Mouse (Mus musculus) neural tube, embryonic 11.5 days (tissue): ENCODE measurements around the gene Mroh8. TPM values are rescaled to one million over a fixed set of nuclear protein-coding genes. Genes with fewer than 3 reads are reported as not detected.
A peak's percentile ranks its signal among the peaks of the same experiment; 100 is the strongest.

Experiments
- ATAC-seq: fragments of 200-750 bp; cut with Nextera tagmentation; 2 replicates; pipeline ENCODE4 v1.8.0; 2017; ENCODE audit warnings: moderate number of reproducible peaks, mild to moderate bottlenecking, moderate TSS enrichment, moderate library complexity; ENCODE audit not compliant: insufficient read depth, low FRiP score, low TSS enrichment
- DNase-seq: peaks from one replicate; pipeline ENCODE4 v3.0.0-alpha.2; 2015; ENCODE audit warnings: low spot score
- H3K27ac ChIP-seq: fragments of 300-500 bp; sonication (generic); 2 replicates; pipeline ENCODE4 v1.5.1; 2014; ENCODE audit warnings: low read depth, mild to moderate bottlenecking, low read length
- H3K27me3 ChIP-seq: fragments of 300-500 bp; sonication (generic); 2 replicates; pipeline ENCODE4 v1.6.1; 2014; ENCODE audit warnings: mild to moderate bottlenecking, low read length, mixed read lengths; ENCODE audit not compliant: control insufficient read depth, insufficient read depth
- H3K36me3 ChIP-seq: fragments of 300-500 bp; sonication (generic); 2 replicates; pipeline ENCODE4 v1.6.1; 2014; ENCODE audit warnings: mild to moderate bottlenecking, low read length, moderate library complexity, mixed read lengths; ENCODE audit not compliant: control insufficient read depth, insufficient read depth
- H3K4me1 ChIP-seq: fragments of 300-500 bp; sonication (generic); 2 replicates; pipeline ENCODE4 v1.6.1; 2014; ENCODE audit warnings: low read length, mixed read lengths; ENCODE audit not compliant: control insufficient read depth, insufficient read depth
- H3K4me2 ChIP-seq: fragments of 300-500 bp; sonication (generic); 2 replicates; pipeline ENCODE4 v1.6.1; 2014; ENCODE audit warnings: low read depth, mild to moderate bottlenecking, moderate library complexity
- H3K4me3 ChIP-seq: fragments of 300-500 bp; sonication (generic); 2 replicates; pipeline ENCODE4 v1.5.1; 2014; ENCODE audit warnings: low read depth, low read length
- H3K9ac ChIP-seq: fragments of 300-500 bp; sonication (generic); 2 replicates; pipeline ENCODE4 v1.6.1; 2014; ENCODE audit warnings: mild to moderate bottlenecking, low read length
- H3K9me3 ChIP-seq: fragments of 300-500 bp; sonication (generic); 2 replicates; pipeline ENCODE4 v1.6.1; 2016; ENCODE audit warnings: low read length; ENCODE audit not compliant: control insufficient read depth
- WGBS: fragments of 180-500 bp; shearing (Covaris S2); extraction: QIAGEN DNeasy Blood & Tissue Kit; methylation state at CpG from one replicate; pipeline ENCODE4 v1.1.7; 2014; 5-methylcytosine and 5-hydroxymethylcytosine counted together
- polyA plus RNA-seq: library from polyadenylated mRNA; unstranded; fragments of >200 nt; fragmentation: Nextera tagmentation; extraction: Ambion mirVana; gene quantifications from 2 replicates; pipeline ENCODE4 v1.2.1, GENCODE M21; 2014

The Mroh8 gene
- polyA plus RNA-seq: 0.73 and 0.95 TPM in 2 replicates

DNA sequence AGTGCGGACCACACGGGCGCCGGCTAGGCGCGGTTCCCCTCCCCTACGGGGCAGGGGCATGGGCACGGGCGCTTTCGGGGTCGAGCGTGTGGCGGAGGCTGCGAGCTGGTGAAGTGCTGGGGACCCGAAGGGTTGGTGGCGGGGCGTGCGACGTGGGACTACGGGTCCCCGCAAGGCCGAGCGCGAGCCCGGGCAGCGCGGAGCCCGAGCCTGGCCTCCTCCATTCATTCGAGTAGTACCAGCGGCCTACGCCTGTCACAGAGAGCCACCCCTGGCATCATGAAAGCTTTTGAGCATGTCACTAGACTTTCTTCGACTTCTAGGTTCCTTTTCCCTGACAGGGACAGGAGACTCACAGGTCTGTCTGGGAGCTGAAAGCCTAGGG lies at the start of gene Mroh8:
Mroh8 (minus strand) TSS at position 134 of the 385 bp plus-strand sequence.
- DNase-seq: peak; percentile 78
- ATAC-seq: peak; percentile 77
- WGBS: 0% methylated on average over 27 of the region's 32 CpGs

DNA sequence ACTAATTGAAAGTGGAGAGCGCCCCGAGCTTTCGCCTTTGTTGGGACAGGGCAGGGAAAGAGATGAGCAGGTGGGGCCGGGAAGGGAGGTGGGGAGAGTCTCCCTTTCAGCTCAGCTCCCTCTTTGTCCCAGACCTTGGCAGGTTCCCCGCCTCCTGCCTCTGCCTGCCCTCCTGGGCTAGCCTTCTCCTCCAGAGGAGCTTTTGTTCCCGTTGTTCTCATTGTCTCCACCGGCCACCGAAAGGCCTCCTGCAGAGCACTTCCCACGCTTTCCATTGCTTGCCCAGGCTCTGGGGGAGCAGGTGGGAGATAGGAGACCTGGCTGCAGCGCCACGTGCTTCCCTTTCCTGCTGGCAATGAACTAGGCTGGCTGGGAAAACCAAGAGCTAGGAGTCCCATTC lies 49.2 kb upstream of the Mroh8 start:
- DNase-seq (peak; percentile 66), ATAC-seq (peak; percentile 43; the same call in 1 of the 2 replicates)
- Histone ChIP-seq H3K4me1 (peaks cover 8% of the 10 kb centered on the region; the same call in 1 of the 2 replicates), H3K36me3 (0 out of 2 replicates have a peak, but pooled peaks cover 5% of the 10 kb centered on the region), H3K27ac (peak overlapping the region; percentile 64), H3K9me3 (no peaks in the 10 kb centered on the region), H3K9ac (no peak overlapping the region), H3K4me2 (no peak overlapping the region), H3K4me3 (no peak overlapping the region), H3K27me3 (no peaks in the 10 kb centered on the region)
- 16% methylated on average over 11 of the region's 11 CpGs for WGBS

More for the DNA sequence above, at the start of gene Mroh8:
- Histone ChIP-seq H3K27ac (peak within 1 kb of the TSS; percentile 87), H3K9me3 (no peaks in the 10 kb centered on the region), H3K4me1 (peaks cover 9% of the 10 kb centered on the region), H3K9ac (peak within 1 kb of the TSS; percentile 73), H3K36me3 (peaks cover 2% of the 10 kb centered on the region), H3K4me2 (peak within 1 kb of the TSS; percentile 65), H3K4me3 (peak within 1 kb of the TSS; percentile 80), H3K27me3 (no peaks in the 10 kb centered on the region)

DNA sequence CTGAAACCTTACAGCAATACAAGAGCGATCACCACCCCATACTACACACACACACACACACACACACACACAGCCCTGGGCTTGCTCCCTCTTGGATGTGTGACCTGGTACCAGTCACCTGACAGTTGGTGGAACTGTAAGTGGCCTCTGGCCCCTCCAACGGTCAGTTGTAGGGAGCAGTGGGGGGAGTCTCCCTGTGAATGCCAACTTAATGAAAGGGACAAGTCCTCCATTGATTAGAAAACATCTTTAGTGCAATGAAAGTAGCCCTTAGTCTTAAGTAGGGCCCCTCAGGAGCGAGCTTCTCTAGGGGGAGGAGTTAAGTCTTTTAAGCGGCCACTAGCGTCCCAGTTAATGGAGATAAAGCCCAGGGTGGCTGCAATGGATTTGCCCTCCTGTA lies 48.8 kb upstream of the Mroh8 start:
- 27% methylated on average over 5 of the region's 5 CpGs for WGBS
- ATAC-seq: peak; percentile 54
- no peak overlapping the region for H3K9ac ChIP-seq
- H3K4me2 ChIP-seq: no peak overlapping the region
- no peak for DNase-seq
- H3K4me3 ChIP-seq: no peak overlapping the region
- no peaks in the 10 kb centered on the region for H3K9me3 ChIP-seq
- 0 out of 2 replicates have a peak overlapping the region, but pooled peaks have one; percentile 39 for H3K27ac ChIP-seq
- H3K27me3 ChIP-seq: no peaks in the 10 kb centered on the region
- peaks cover 8% of the 10 kb centered on the region; the same call in 1 of the 2 replicates for H3K4me1 ChIP-seq
- H3K36me3 ChIP-seq: 0 out of 2 replicates have a peak, but pooled peaks cover 5% of the 10 kb centered on the region

DNA sequence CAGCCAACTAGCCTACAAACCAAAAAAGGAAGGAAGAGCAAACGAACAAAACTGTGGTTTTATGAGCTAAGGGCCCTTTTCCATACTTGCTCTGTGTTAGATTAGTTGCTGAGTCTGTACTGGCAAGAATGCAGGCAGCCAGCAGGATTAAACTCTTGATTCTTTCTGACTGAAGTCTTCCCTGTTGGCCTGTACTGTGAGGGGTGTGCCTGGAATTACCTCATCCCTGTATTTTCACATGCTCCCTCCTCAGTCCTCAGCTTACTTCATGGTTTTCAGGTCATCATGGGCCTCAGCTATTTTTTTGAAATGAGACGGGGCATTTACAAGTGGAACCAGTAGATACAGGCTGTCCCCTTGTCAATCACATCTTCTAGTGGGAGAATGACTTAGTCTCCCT lies 45.9 kb upstream of the Mroh8 start:
- H3K27ac ChIP-seq: no peak overlapping the region
- H3K4me2 ChIP-seq: no peak overlapping the region
- H3K4me3 ChIP-seq: no peak overlapping the region
- no peak for ATAC-seq
- 90% methylated on average over 2 of the region's 2 CpGs for WGBS
- H3K27me3 ChIP-seq: no peaks in the 10 kb centered on the region
- H3K9ac ChIP-seq: no peak overlapping the region
- H3K4me1 ChIP-seq: peaks cover 8% of the 10 kb centered on the region; the same call in 1 of the 2 replicates
- H3K36me3 ChIP-seq: peaks cover 15% of the 10 kb centered on the region
- no peaks in the 10 kb centered on the region for H3K9me3 ChIP-seq
- DNase-seq: no peak

DNA sequence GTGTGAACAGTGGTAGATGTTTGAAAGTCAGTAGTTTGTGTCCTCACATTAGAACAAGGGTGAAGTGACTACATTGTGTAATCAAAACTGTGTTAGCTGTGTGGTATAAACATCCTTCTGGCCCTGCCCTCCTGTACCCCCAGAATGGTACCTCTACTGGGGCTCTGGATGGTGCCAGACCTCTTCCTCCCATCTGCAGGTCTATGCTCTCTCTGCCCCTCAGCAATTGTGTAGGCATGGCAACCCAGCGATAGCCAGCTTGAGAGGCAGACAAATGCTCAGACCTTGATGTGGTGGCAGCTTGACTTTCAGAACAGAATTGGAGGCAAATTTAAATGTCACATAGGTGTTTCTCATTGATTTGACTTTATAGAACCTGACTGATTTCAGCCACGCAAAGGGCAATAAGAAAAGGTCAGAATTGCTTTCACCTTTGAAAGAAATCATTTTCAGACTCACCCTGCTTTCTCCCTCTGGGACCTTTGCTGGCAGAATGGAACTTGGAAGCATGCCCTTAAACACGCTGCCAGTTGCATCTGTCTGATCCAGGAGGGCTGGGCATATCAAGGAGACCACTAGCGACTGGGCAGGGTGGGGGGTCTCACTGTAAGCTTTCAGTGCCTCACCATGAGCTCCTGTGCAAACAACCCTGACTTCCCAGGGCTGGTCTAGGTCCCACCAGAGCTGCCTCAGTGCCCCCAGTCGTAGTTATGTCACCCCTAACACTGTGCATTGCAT lies 42.8 kb upstream of the Mroh8 start:
- Histone ChIP-seq H3K4me2 (no peak overlapping the region), H3K27me3 (no peaks in the 10 kb centered on the region), H3K9ac (no peak overlapping the region), H3K36me3 (peaks cover 27% of the 10 kb centered on the region), H3K4me1 (no peaks in the 10 kb centered on the region), H3K27ac (no peak overlapping the region), H3K4me3 (no peak overlapping the region), H3K9me3 (no peaks in the 10 kb centered on the region)
- WGBS: 90% methylated on average over 5 of the region's 5 CpGs
- DNase-seq: no peak
- no peak for ATAC-seq

DNA sequence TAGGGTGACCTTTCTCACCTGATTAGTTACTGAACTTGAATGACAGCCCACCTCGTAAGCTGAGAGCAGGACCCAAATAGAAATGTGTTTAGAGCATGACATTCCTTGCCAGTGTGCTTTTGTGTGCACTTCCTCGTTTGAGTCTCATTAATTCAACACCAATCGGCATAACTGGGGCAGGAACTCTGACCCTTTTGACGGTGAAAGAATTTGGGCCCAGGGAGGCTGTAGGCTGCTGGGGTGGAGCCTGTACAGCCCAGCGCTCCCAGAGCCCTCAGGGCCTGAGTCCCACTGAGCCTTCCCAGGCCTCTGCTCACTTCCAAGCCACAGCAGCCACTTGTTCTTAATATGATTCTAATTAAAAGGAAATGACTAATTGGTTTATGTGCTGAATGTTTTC lies 41.5 kb upstream of the Mroh8 start:
- Histone ChIP-seq H3K4me2 (no peak overlapping the region), H3K4me3 (no peak overlapping the region), H3K27ac (no peak overlapping the region), H3K9me3 (no peaks in the 10 kb centered on the region), H3K4me1 (no peaks in the 10 kb centered on the region), H3K9ac (no peak overlapping the region), H3K27me3 (no peaks in the 10 kb centered on the region), H3K36me3 (peaks cover 33% of the 10 kb centered on the region)
- DNase-seq (no peak), ATAC-seq (no peak)
- 75% methylated on average over 5 of the region's 5 CpGs for WGBS

DNA sequence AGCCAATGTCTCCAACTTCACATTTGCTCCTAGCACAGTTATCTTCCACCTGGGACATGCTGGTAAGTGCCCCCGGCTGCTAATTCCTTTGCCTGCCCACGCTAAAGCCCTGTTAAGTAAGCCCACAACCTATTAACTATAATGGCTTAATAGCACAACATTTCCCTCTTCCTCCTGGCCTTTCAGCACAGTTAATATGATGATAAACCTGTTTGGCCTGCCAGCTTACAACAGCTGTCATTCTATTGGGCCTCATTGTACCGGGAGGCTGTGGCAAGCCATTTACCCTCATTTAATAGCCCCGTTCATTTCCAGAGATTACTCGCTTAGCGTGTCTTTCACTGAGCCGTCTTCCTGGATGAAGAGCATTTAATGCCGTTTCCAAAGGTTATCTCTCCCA lies 40.8 kb upstream of the Mroh8 start:
- Histone ChIP-seq H3K9ac (no peak overlapping the region), H3K4me3 (no peak overlapping the region), H3K27ac (no peak overlapping the region), H3K4me1 (no peaks in the 10 kb centered on the region), H3K36me3 (peaks cover 35% of the 10 kb centered on the region), H3K4me2 (no peak overlapping the region), H3K27me3 (no peaks in the 10 kb centered on the region), H3K9me3 (no peaks in the 10 kb centered on the region)
- ATAC-seq (no peak), DNase-seq (no peak)
- WGBS: 69% methylated on average over 8 of the region's 8 CpGs

DNA sequence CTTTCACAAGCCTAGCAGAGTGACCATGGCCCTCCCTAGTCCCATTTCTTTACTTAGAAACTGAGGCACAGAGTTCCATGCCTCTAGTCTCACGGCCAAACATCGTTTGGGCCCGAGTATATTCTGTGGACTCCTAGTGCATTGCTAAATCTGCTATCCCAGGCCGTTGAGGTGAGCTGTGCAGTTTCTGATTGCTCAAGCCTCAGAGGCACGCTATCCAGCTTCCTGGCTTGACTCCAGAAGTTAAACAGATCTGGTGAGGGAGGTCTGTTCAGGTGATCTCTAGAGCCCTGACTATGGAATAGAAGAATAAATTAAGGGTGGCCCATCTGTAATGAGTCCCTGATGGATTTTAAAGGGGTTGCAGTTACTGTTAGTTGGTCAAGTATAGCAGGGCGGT lies 37.9 kb upstream of the Mroh8 start:
- Histone ChIP-seq H3K36me3 (peaks cover 40% of the 10 kb centered on the region), H3K4me2 (no peak overlapping the region), H3K4me1 (no peaks in the 10 kb centered on the region), H3K27me3 (no peaks in the 10 kb centered on the region), H3K9me3 (no peaks in the 10 kb centered on the region), H3K27ac (no peak overlapping the region), H3K4me3 (no peak overlapping the region), H3K9ac (no peak overlapping the region)
- WGBS: 94% methylated on average over 6 of the region's 6 CpGs
- DNase-seq: no peak
- no peak for ATAC-seq

DNA sequence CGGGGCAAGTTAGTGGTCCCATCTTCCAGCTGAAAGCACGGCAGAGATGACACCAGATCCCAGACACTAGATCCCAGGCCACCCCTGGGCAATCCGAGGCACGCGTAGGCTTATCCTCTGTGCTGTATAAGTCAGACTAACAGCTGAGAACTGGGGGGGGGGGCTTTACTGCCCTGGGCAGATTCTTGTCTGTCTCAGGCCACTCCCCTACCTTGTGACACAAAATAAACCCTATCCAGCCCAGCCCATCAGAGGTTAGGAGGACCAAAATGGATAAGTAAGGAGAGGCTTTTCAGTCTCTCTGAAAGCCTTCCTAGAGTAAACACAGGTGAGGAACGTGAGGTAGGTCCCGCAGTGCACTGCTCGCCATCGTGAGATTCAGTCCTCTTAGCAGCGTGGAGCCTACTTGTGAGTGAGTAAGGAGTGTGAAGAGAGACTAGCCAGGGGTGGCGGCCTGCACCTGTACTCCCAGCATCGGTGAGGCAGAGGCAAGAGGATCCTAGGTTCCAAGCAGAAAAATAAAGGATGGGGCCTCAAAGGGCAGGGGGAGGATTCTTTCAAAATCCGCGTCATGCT lies 37.1 kb upstream of the Mroh8 start:
- Histone ChIP-seq H3K4me3 (no peak overlapping the region), H3K4me2 (no peak overlapping the region), H3K9ac (no peak overlapping the region), H3K9me3 (no peaks in the 10 kb centered on the region), H3K36me3 (peaks cover 36% of the 10 kb centered on the region), H3K4me1 (no peaks in the 10 kb centered on the region), H3K27ac (no peak overlapping the region), H3K27me3 (no peaks in the 10 kb centered on the region)
- ATAC-seq (no peak), DNase-seq (no peak)
- 93% methylated on average over 14 of the region's 14 CpGs for WGBS
